Mouse (Mus musculus) megakaryocyte, embryonic 14.5 days (primary cell): ENCODE data around the gene Btbd8.

Experiments used
- FLI1 ChIP-seq: IDR thresholded peaks from 2 replicates; pipeline ENCODE4 v1.6.1; 2012; ENCODE audit warnings: low read length, inconsistent platforms, mixed read lengths
- GATA1 ChIP-seq: IDR thresholded peaks from 3 replicates; pipeline ENCODE4 v1.6.1; 2012; ENCODE audit warnings: mixed read lengths, low read length, inconsistent platforms, borderline replicate concordance

DNA sequence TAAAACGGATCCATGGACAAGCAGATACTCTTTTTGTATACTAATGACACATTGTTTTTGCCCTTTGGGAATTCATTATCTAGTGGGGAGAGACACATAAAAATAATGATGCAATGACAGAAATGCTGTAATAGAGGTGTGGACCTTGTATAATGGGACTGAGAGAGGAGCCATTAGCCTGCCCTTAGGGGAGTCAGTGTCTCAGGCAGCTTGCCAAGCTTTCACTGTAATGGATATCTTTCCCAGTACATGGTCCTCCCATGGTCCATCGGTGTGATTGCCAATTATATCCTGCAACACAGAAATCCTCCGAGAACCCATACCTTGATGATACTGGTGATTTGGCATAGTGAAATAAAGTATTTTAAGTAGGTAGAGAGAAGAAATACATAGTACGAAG, 6.5 kb downstream of the Btbd8 start:
- TF ChIP-seq GATA1 (no peak), FLI1 (no peak)
